Mouse (Mus musculus) liver, embryonic 13.5 days (tissue): ENCODE results near the gene Bmp8b. TPM values are rescaled to one million over a fixed set of nuclear protein-coding genes. Genes with fewer than 3 reads are reported as not detected.
"Not testable (repeated sequence)": the region's sequence is repeated elsewhere in the genome, so short reads cannot be mapped to it uniquely, and the experiment has no call there.

Experiments used
- ATAC-seq: fragments of 200-750 bp; cut with Nextera tagmentation; 2 replicates; pipeline ENCODE4 v1.8.0; 2017; ENCODE audit warnings: low read depth, mild to moderate bottlenecking, moderate number of reproducible peaks, moderate library complexity
- DNase-seq: peaks from one replicate; pipeline ENCODE4 v3.0.0; 2022
- H3K27ac ChIP-seq: fragments of 300-500 bp; sonication (generic); 2 replicates; pipeline ENCODE4 v1.5.1; 2015; ENCODE audit warnings: moderate library complexity, mild to moderate bottlenecking, inconsistent platforms
- H3K27me3 ChIP-seq: fragments of 300-500 bp; sonication (generic); 2 replicates; pipeline ENCODE4 v1.6.1; 2015; ENCODE audit warnings: mild to moderate bottlenecking, inconsistent platforms
- H3K36me3 ChIP-seq: fragments of 300-500 bp; sonication (generic); 2 replicates; pipeline ENCODE4 v1.6.1; 2015; ENCODE audit warnings: mild to moderate bottlenecking, inconsistent platforms
- H3K4me1 ChIP-seq: fragments of 300-500 bp; sonication (generic); replicated peaks from 2 replicates; pipeline ENCODE4 v1.6.1; 2015; ENCODE audit warnings: inconsistent platforms
- H3K4me2 ChIP-seq: fragments of 300-500 bp; sonication (generic); 2 replicates; pipeline ENCODE4 v1.6.1; 2015; ENCODE audit warnings: inconsistent platforms, mild to moderate bottlenecking, moderate library complexity
- H3K4me3 ChIP-seq: fragments of 300-500 bp; sonication (generic); replicated peaks from 2 replicates; pipeline ENCODE4 v1.5.1; 2015; ENCODE audit warnings: mild to moderate bottlenecking, inconsistent platforms
- H3K9ac ChIP-seq: fragments of 300-500 bp; sonication (generic); 2 replicates; pipeline ENCODE4 v1.6.1; 2015; ENCODE audit warnings: mild to moderate bottlenecking, inconsistent platforms
- H3K9me3 ChIP-seq: fragments of 300-500 bp; sonication (generic); replicated peaks from 2 replicates; pipeline ENCODE4 v1.6.1; 2016; ENCODE audit warnings: inconsistent platforms
- WGBS: fragments of 180-500 bp; shearing (Covaris S2); methylation state at CpG from one replicate; pipeline ENCODE4 v1.1.7; 2015; ENCODE audit not compliant: insufficient replicate concordance; 5-methylcytosine and 5-hydroxymethylcytosine counted together
- polyA plus RNA-seq: library from polyadenylated mRNA; unstranded; fragments of >200 nt; fragmentation: Nextera tagmentation; extraction: Ambion mirVana; gene quantifications from 2 replicates; pipeline ENCODE4 v1.2.1, GENCODE M21; 2015

Gene Bmp8b
- polyA plus RNA-seq, 1 experiment from 2014 or later: 0.50 TPM

GRCm38 (mm10) chr4:123083323-123083902 lies 21.6 kb upstream of the Bmp8b start:
- Histone ChIP-seq H3K27me3 (no peaks in the 10 kb centered on the region), H3K9me3 (no peaks in the 10 kb centered on the region), H3K4me3 (no peak overlapping the region), H3K36me3 (no peaks in the 10 kb centered on the region), H3K27ac (no peak overlapping the region), H3K9ac (no peak overlapping the region), H3K4me1 (peaks cover 4% of the 10 kb centered on the region), H3K4me2 (no peak overlapping the region)
- DNase-seq (no peak), ATAC-seq (no peak)
- 49% methylated on average over 13 of the region's 13 CpGs for WGBS

GRCm38 (mm10) chr4:123085290-123085689 lies 19.7 kb upstream of the Bmp8b start:
- WGBS: 63% methylated on average over 2 of the region's 2 CpGs
- Histone ChIP-seq H3K4me2 (no peak overlapping the region), H3K27ac (no peak overlapping the region), H3K9ac (no peak overlapping the region), H3K4me1 (no peaks in the 10 kb centered on the region), H3K9me3 (no peaks in the 10 kb centered on the region), H3K27me3 (no peaks in the 10 kb centered on the region), H3K36me3 (no peaks in the 10 kb centered on the region), H3K4me3 (no peak overlapping the region)
- DNase-seq (no peak), ATAC-seq (no peak)

GRCm38 (mm10) chr4:123086381-123086780 lies 18.6 kb upstream of the Bmp8b start:
- H3K36me3 ChIP-seq: no peaks in the 10 kb centered on the region
- no peaks in the 10 kb centered on the region for H3K4me1 ChIP-seq
- no peak overlapping the region for H3K4me2 ChIP-seq
- ATAC-seq (no peak), DNase-seq (no peak)
- no peak overlapping the region for H3K27ac ChIP-seq
- no peaks in the 10 kb centered on the region for H3K27me3 ChIP-seq
- WGBS: 73% methylated on average over 4 of the region's 4 CpGs
- H3K9ac ChIP-seq: no peak overlapping the region
- no peak overlapping the region for H3K4me3 ChIP-seq
- no peaks in the 10 kb centered on the region for H3K9me3 ChIP-seq

GRCm38 (mm10) chr4:123092621-123093020 lies 12.3 kb upstream of the Bmp8b start:
- ATAC-seq (no peak), DNase-seq (no peak)
- Histone ChIP-seq H3K27me3 (no peaks in the 10 kb centered on the region), H3K36me3 (no peaks in the 10 kb centered on the region), H3K4me3 (no peak overlapping the region), H3K4me2 (no peak overlapping the region), H3K27ac (no peak overlapping the region), H3K4me1 (0 out of 2 replicates have a peak, but pooled peaks cover 3% of the 10 kb centered on the region), H3K9me3 (no peaks in the 10 kb centered on the region), H3K9ac (no peak overlapping the region)
- 54% methylated on average over 5 of the region's 5 CpGs for WGBS

- 38% methylated on average over 17 of the region's 17 CpGs for WGBS
- Histone ChIP-seq H3K36me3 (no peaks in the 10 kb centered on the region), H3K4me3 (no peak overlapping the region), H3K9me3 (no peaks in the 10 kb centered on the region), H3K27me3 (no peaks in the 10 kb centered on the region), H3K27ac (no peak overlapping the region), H3K9ac (no peak overlapping the region), H3K4me1 (0 out of 2 replicates have a peak, but pooled peaks cover 3% of the 10 kb centered on the region), H3K4me2 (peak overlapping the region; percentile 17; the same call in 1 of the 2 replicates)
- ATAC-seq (peak; percentile 78), DNase-seq (no peak)
These were observed 11.7 kb upstream of the Bmp8b start for GRCm38 (mm10) chr4:123093064-123093776.

GRCm38 (mm10) chr4:123093869-123094268 lies 11.1 kb upstream of the Bmp8b start:
- H3K27me3 ChIP-seq: no peaks in the 10 kb centered on the region
- H3K9ac ChIP-seq: no peak overlapping the region
- 0 out of 2 replicates have a peak, but pooled peaks cover 3% of the 10 kb centered on the region for H3K4me1 ChIP-seq
- no peaks in the 10 kb centered on the region for H3K36me3 ChIP-seq
- H3K27ac ChIP-seq: no peak overlapping the region
- H3K9me3 ChIP-seq: no peaks in the 10 kb centered on the region
- H3K4me3 ChIP-seq: no peak overlapping the region
- ATAC-seq (no peak), DNase-seq (no peak)
- no peak overlapping the region for H3K4me2 ChIP-seq
- WGBS: 42% methylated on average over 9 of the region's 9 CpGs

- Histone ChIP-seq H3K4me3 (peak overlapping the region; percentile 26), H3K36me3 (no peaks in the 10 kb centered on the region), H3K9ac (no peak overlapping the region), H3K27me3 (peaks cover 48% of the 10 kb centered on the region), H3K9me3 (no peaks in the 10 kb centered on the region), H3K27ac (no peak overlapping the region), H3K4me1 (peaks cover 8% of the 10 kb centered on the region; the same call in 1 of the 2 replicates), H3K4me2 (peak overlapping the region; percentile 48)
- 19% methylated on average over 24 of the region's 24 CpGs for WGBS
- ATAC-seq (peak; percentile 21; the same call in 1 of the 2 replicates), DNase-seq (no peak)
These were observed 456 bp downstream of the Bmp8b start for GRCm38 (mm10) chr4:123105451-123105790.

- not testable (repeated sequence) for H3K4me1 ChIP-seq, H3K4me3 ChIP-seq, H3K9me3 ChIP-seq, H3K36me3 ChIP-seq, H3K9ac ChIP-seq, H3K27ac ChIP-seq, DNase-seq
- ATAC-seq: peak; percentile 50
- H3K27me3 ChIP-seq: peaks cover 48% of the 10 kb centered on the region
- WGBS: 62% methylated on average over 7 of the region's 7 CpGs
- H3K4me2 ChIP-seq: 0 out of 2 replicates have a peak overlapping the region, but pooled peaks have one; percentile 48
These were observed 964 bp downstream of the Bmp8b start for GRCm38 (mm10) chr4:123105929-123106328.

GRCm38 (mm10) chr4:123106864-123107263 lies 1.9 kb downstream of the Bmp8b start:
- Histone ChIP-seq H3K4me3 (no peak overlapping the region), H3K27ac (no peak overlapping the region), H3K9ac (no peak overlapping the region), H3K27me3 (peaks cover 48% of the 10 kb centered on the region), H3K4me1 (peaks cover 8% of the 10 kb centered on the region; the same call in 1 of the 2 replicates), H3K9me3 (no peaks in the 10 kb centered on the region), H3K4me2 (no peak overlapping the region), H3K36me3 (no peaks in the 10 kb centered on the region)
- no peak for ATAC-seq
- 74% methylated on average over 2 of the region's 2 CpGs for WGBS
- DNase-seq: no peak

- Histone ChIP-seq H3K9ac (no peak overlapping the region), H3K4me1 (peaks cover 8% of the 10 kb centered on the region; the same call in 1 of the 2 replicates), H3K9me3 (no peaks in the 10 kb centered on the region), H3K4me3 (no peak overlapping the region), H3K36me3 (no peaks in the 10 kb centered on the region), H3K27me3 (peaks cover 43% of the 10 kb centered on the region), H3K4me2 (no peak overlapping the region), H3K27ac (no peak overlapping the region)
- ATAC-seq (no peak), DNase-seq (no peak)
- 61% methylated on average over 5 of the region's 5 CpGs for WGBS
These were observed 3.1 kb downstream of the Bmp8b start for GRCm38 (mm10) chr4:123108056-123108455.

GRCm38 (mm10) chr4:123110751-123111150 lies 5.8 kb downstream of the Bmp8b start:
- Histone ChIP-seq H3K9ac (no peak overlapping the region), H3K4me2 (no peak overlapping the region), H3K36me3 (no peaks in the 10 kb centered on the region), H3K9me3 (no peaks in the 10 kb centered on the region), H3K27ac (no peak overlapping the region), H3K4me1 (no peaks in the 10 kb centered on the region), H3K4me3 (no peak overlapping the region), H3K27me3 (peaks cover 19% of the 10 kb centered on the region)
- WGBS: 69% methylated on average over 4 of the region's 4 CpGs
- ATAC-seq (no peak), DNase-seq (no peak)
